Mouse (Mus musculus) neutrophil, adult 5-6 weeks (primary cell): Measurements from ENCODE around the gene Olfr598. TPM values are rescaled to one million over a fixed set of nuclear protein-coding genes. Genes with fewer than 3 reads are reported as not detected.
"Not testable (repeated sequence)": the region's sequence is repeated elsewhere in the genome, so short reads cannot be mapped to it uniquely, and the experiment has no call there.

ENCODE experiments used
- ATAC-seq: fragments of 151-379, 151-347 bp; 2 replicates; pipeline ENCODE4 v1.8.0; 2017; ENCODE audit warnings: mild to moderate bottlenecking, moderate TSS enrichment; ENCODE audit not compliant: insufficient number of reproducible peaks, poor library complexity, low FRiP score, severe bottlenecking; ENCODE audit errors: extremely low read depth
- total RNA-seq: library from RNA; stranded (forward); fragments of 200-1000 nt; gene quantifications from 2 replicates; pipeline ENCODE4 v1.2.3, GENCODE M21; 2017

Olfr598 gene
- not detected in 2 replicates for total RNA-seq

DNA sequence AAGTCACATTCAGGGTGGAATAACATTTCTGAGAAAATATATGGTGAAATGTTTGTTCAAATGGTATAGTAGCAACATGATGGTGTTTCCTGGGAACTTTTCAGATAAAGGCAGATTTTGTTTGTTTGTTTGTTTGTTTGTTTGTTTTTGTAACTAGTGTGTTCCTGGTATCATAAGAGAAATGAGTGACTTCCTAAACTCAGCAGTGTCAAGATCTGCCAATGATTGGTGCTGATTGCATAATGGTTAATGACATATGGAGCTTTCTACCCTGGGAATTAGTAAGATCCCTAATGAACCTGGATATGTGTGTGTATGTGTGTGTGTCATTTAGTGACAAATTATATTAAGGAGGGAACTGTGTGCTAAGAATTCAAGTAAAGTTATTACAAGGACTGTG lies at the start of gene Olfr598:
TSS of gene Olfr598 (plus strand) at position 301 of the 400 bp plus-strand sequence.
- ATAC-seq, result no peak

GRCm38 (mm10) chr7:103305348-103305747 lies 18.0 kb upstream of the Olfr598 start, which contains the start of gene Olfr596:
TSS of gene Olfr596 (plus strand) at chr7:103305648.
- not testable (repeated sequence) for ATAC-seq

GRCm38 (mm10) chr7:103316015-103316414 lies 7.4 kb upstream of the Olfr598 start, which contains the start of gene Olfr597:
TSS of gene Olfr597 (plus strand) at chr7:103316315.
- not testable (repeated sequence) for ATAC-seq

- no peak for ATAC-seq
These were observed 12.2 kb downstream of the Olfr598 start, which contains the start of gene Olfr599 for GRCm38 (mm10) chr7:103335617-103336016. TSS of gene Olfr599 (plus strand) at chr7:103335917.

- no peak for ATAC-seq
These were observed 26.2 kb downstream of the Olfr598 start, which contains the start of gene Olfr600 for GRCm38 (mm10) chr7:103349569-103349968. TSS of gene Olfr600 (minus strand) at chr7:103349669.

DNA sequence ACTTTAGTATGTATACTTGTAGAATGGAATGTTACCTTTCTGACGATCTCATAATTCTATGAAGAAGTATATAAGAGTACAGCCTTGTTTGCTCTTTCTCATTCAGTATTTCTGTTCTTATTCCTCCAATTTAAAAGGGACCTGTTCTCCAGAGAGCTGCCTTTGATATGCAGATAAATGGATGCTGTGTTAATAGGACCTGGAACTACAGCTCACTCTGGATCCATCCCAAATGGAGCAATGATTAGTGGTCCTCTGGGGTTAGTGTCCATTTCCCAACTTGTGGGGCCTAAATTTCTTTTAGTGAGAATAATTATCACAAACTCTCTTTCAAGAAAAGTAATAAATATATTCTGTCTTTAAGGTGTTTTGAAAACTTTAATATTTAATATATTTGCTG lies 39.2 kb downstream of the Olfr598 start, which contains the start of gene Olfr601:
TSS of gene Olfr601 (minus strand) at position 101 of the 400 bp plus-strand sequence.
- ATAC-seq, result no peak

Other genes starting within 250 kb of the Olfr598 start
- gene Olfr584, start 241.7 kb upstream of the Olfr598 start, total RNA-seq, result not detected in 2 replicates
- gene Olfr585, start 225.8 kb upstream of the Olfr598 start, total RNA-seq, result not detected in 2 replicates
- gene Olfr586, start 197.9 kb upstream of the Olfr598 start, total RNA-seq, result not detected in 2 replicates
- gene Olfr588-ps1, start 182.7 kb upstream of the Olfr598 start, total RNA-seq, result not detected in 2 replicates
- gene Olfr589, start 167.2 kb upstream of the Olfr598 start, total RNA-seq, result not detected in 2 replicates
- gene Olfr591, start 145.2 kb upstream of the Olfr598 start, total RNA-seq, result not detected in 2 replicates
- gene Olfr592, start 138.8 kb upstream of the Olfr598 start, total RNA-seq, result not detected in 2 replicates
- not detected in 2 replicates for gene Olfr593, start 111.7 kb upstream of the Olfr598 start, total RNA-seq
- not detected in 2 replicates for gene Olfr594, start 106.6 kb upstream of the Olfr598 start, total RNA-seq
- gene Usp17ld, start 71.1 kb upstream of the Olfr598 start, total RNA-seq, result not detected in 2 replicates
- not detected in 2 replicates for gene Olfr596, start 17.9 kb upstream of the Olfr598 start, total RNA-seq
- not detected in 2 replicates for gene Olfr597, start 7.3 kb upstream of the Olfr598 start, total RNA-seq
- not detected in 2 replicates for gene Olfr599, start 12.3 kb downstream of the Olfr598 start, total RNA-seq
- gene Olfr600, start 26.1 kb downstream of the Olfr598 start, total RNA-seq, result 0.23 TPM in 1 of 2 replicates, not detected in the other
- gene Olfr601, start 39.1 kb downstream of the Olfr598 start, total RNA-seq, result not detected in 2 replicates
- not detected in 2 replicates for gene Olfr603, start 62.6 kb downstream of the Olfr598 start, total RNA-seq
- not detected in 2 replicates for gene Usp17lc, start 91.5 kb downstream of the Olfr598 start, total RNA-seq
- not detected in 2 replicates for gene Olfr605, start 121.9 kb downstream of the Olfr598 start, total RNA-seq
- gene Olfr606, start 125.5 kb downstream of the Olfr598 start, total RNA-seq, result not detected in 2 replicates
- not detected in 2 replicates for gene Olfr607, start 140.6 kb downstream of the Olfr598 start, total RNA-seq
- not detected in 2 replicates for gene Olfr608, start 146.3 kb downstream of the Olfr598 start, total RNA-seq
- gene Olfr609, start 174.5 kb downstream of the Olfr598 start, total RNA-seq, result 0.12 TPM in 1 of 2 replicates, not detected in the other
- gene Olfr610, start 188.6 kb downstream of the Olfr598 start, total RNA-seq, result not detected in 2 replicates
- gene Olfr611, start 197.3 kb downstream of the Olfr598 start, total RNA-seq, result not detected in 2 replicates
- not detected in 2 replicates for gene Olfr612, start 219.1 kb downstream of the Olfr598 start, total RNA-seq
- not detected in 2 replicates for gene Olfr613, start 224.5 kb downstream of the Olfr598 start, total RNA-seq
- not detected in 2 replicates for gene Olfr615, start 232.5 kb downstream of the Olfr598 start, total RNA-seq
- gene Olfr616, start 245.6 kb downstream of the Olfr598 start, total RNA-seq, result not detected in 2 replicates
- gene Olfr617, start 249.5 kb downstream of the Olfr598 start, total RNA-seq, result not detected in 2 replicates